Mouse (Mus musculus): ENCODE results near the gene Rcan2.

DNA sequence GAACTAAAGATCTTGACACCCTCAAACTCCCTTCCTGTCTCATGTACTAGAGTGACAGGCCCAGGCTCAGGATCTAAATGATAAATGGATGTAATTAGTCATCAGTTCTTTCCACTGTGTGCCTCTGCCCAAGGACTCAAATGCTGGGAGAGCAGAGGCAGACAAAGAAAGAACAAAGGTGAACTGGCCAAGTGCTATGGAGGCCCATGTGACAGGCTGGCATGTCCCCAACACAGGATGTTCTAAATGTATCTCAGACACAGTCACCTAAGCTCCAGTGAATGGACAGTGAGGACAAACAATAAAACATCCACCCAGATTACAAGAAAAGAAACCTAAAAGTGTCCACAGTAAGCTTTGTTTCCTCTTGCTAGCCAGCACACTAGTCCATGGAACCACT is 11.8 kb upstream of the Rcan2 start:
- TF ChIP-seq TAL1 (IDR thresholded peaks at IDR 0.05; ENCODE audit: low read length) (no peak), GATA1 (IDR thresholded peaks at IDR 0.05; ENCODE audit: low read length) (no peak)
